Mouse (Mus musculus) midbrain, embryonic 14.5 days (tissue): Measurements from ENCODE around the gene Klf11. TPM values are rescaled to one million over a fixed set of nuclear protein-coding genes. Genes with fewer than 3 reads are reported as not detected.

Experiments
- ATAC-seq: fragments of 200-750 bp; cut with Nextera tagmentation; 2 replicates; pipeline ENCODE4 v1.8.0; 2017; ENCODE audit warnings: moderate number of reproducible peaks, moderate library complexity; ENCODE audit not compliant: low FRiP score, low TSS enrichment
- DNase-seq: peaks from one replicate; pipeline ENCODE4 v3.0.0-alpha.2; 2015
- H3K27ac ChIP-seq: fragments of 300-500 bp; sonication (generic); replicated peaks from 2 replicates; pipeline ENCODE4 v1.5.1; 2014; ENCODE audit warnings: mild to moderate bottlenecking, low read depth, low read length, moderate library complexity
- H3K27me3 ChIP-seq: fragments of 300-500 bp; sonication (generic); 2 replicates; pipeline ENCODE4 v1.6.1; 2014; ENCODE audit warnings: low read length, control low read depth, mixed read lengths; ENCODE audit not compliant: control insufficient read depth, insufficient read depth
- H3K36me3 ChIP-seq: fragments of 300-500 bp; sonication (generic); 2 replicates; pipeline ENCODE4 v1.6.1; 2014; ENCODE audit warnings: low read length, control low read depth; ENCODE audit not compliant: control insufficient read depth, insufficient read depth
- H3K4me1 ChIP-seq: fragments of 300-500 bp; sonication (generic); 2 replicates; pipeline ENCODE4 v1.6.1; 2014; ENCODE audit warnings: mild to moderate bottlenecking, antibody characterized with exemption, low read length, control low read depth; ENCODE audit not compliant: control insufficient read depth, insufficient read depth
- H3K4me2 ChIP-seq: fragments of 300-500 bp; sonication (generic); 2 replicates; pipeline ENCODE4 v1.6.1; 2014; ENCODE audit warnings: mild to moderate bottlenecking, low read length, moderate library complexity
- H3K4me3 ChIP-seq: fragments of 300-500 bp; sonication (generic); replicated peaks from 2 replicates; pipeline ENCODE4 v1.5.1; 2014; ENCODE audit warnings: low read depth, low read length
- H3K9ac ChIP-seq: fragments of 300-500 bp; sonication (generic); replicated peaks from 2 replicates; pipeline ENCODE4 v1.6.1; 2014; ENCODE audit warnings: mild to moderate bottlenecking, low read length, moderate library complexity
- H3K9me3 ChIP-seq: fragments of 300-500 bp; sonication (generic); 2 replicates; pipeline ENCODE4 v1.6.1; 2016; ENCODE audit warnings: low read length, control low read depth, mixed read lengths; ENCODE audit not compliant: control insufficient read depth
- WGBS: fragments of 180-500 bp; shearing (Covaris S2); extraction: QIAGEN DNeasy Blood & Tissue Kit; methylation state at CpG from one replicate; pipeline ENCODE4 v1.1.7; 2014; 5-methylcytosine and 5-hydroxymethylcytosine counted together
- polyA plus RNA-seq: library from polyadenylated mRNA; unstranded; fragments of >200 nt; fragmentation: Nextera tagmentation; extraction: Ambion mirVana; gene quantifications from 2 replicates; pipeline ENCODE4 v1.2.1, GENCODE M21; 2014

Gene Klf11
- polyA plus RNA-seq = 15.9 and 21.9 TPM in 2 replicates

GRCm38 (mm10) chr12:24651063-24651557, at the start of gene Klf11:
TSS of gene Klf11 (plus strand) at chr12:24651274.
- Histone ChIP-seq H3K9ac (peak within 1 kb of the TSS; percentile 93), H3K36me3 (peaks cover 27% of the 10 kb centered on the region), H3K27me3 (no peaks in the 10 kb centered on the region), H3K9me3 (no peaks in the 10 kb centered on the region), H3K4me2 (peak within 1 kb of the TSS; percentile 71), H3K4me1 (peaks cover 21% of the 10 kb centered on the region), H3K4me3 (peak within 1 kb of the TSS; percentile 92), H3K27ac (peak within 1 kb of the TSS; percentile 93)
- peak; percentile 98 for DNase-seq
- ATAC-seq = peak; percentile 94
- WGBS = under 1% methylated on average over 68 of the region's 68 CpGs

- no peaks in the 10 kb centered on the region for H3K27me3 ChIP-seq
- peak; percentile 55; the same call in 1 of the 2 replicates for ATAC-seq
- no peak overlapping the region for H3K4me3 ChIP-seq
- peak; percentile 88 for DNase-seq
- H3K36me3 ChIP-seq = no peaks in the 10 kb centered on the region
- WGBS = 38% methylated on average over 2 of the region's 2 CpGs
- no peak overlapping the region for H3K27ac ChIP-seq
- H3K4me1 ChIP-seq = no peaks in the 10 kb centered on the region
- no peak overlapping the region for H3K4me2 ChIP-seq
- no peaks in the 10 kb centered on the region for H3K9me3 ChIP-seq
- no peak overlapping the region for H3K9ac ChIP-seq
Observed at GRCm38 (mm10) chr12:24603266-24603665, 47.8 kb upstream of the Klf11 start.

DNA sequence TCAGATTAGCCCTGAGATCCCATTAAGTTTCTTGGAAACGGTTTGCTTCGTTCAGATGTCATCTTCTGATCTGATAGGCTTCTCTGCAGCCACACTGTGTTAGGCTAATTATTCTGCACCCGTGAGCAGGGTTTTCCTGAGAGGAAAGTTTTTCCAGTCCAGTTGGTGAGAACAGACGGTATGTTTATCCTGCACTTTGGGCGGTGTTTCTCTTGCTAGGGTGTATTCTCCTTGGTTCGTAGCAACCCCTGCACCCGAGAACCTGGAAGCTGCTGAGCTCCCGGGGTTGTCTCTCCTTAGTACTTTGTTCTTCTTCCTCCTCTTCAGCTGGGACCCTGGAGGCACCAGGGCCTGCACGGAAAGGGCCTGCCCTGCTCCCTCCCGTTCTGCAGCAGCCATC, 44.9 kb upstream of the Klf11 start:
- DNase-seq (no peak), ATAC-seq (no peak)
- Histone ChIP-seq H3K27ac (no peak overlapping the region), H3K4me3 (no peak overlapping the region), H3K27me3 (no peaks in the 10 kb centered on the region), H3K9ac (no peak overlapping the region), H3K9me3 (no peaks in the 10 kb centered on the region), H3K36me3 (no peaks in the 10 kb centered on the region), H3K4me1 (no peaks in the 10 kb centered on the region), H3K4me2 (no peak overlapping the region)
- 77% methylated on average over 10 of the region's 10 CpGs for WGBS

DNA sequence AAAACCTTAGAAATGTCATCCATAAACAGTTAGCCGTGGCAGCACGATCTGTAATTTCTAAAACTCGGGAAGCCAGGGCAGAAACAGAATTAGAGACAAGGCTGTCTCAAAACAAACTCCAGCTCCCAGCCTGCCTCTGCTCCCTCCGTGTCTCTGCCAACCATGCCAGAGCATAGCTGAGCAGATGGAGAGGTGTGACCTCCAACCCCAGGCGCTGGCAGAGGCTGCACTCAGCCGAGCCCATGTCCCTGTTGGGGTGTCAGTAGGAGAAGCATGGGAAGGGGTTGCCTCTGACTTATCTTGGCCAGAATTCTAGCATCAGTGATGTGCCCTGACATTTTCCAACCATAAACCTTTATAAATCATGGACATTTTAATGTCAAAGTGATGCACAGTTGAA, 38.5 kb upstream of the Klf11 start:
- Histone ChIP-seq H3K27me3 (no peaks in the 10 kb centered on the region), H3K36me3 (no peaks in the 10 kb centered on the region), H3K9ac (no peak overlapping the region), H3K4me3 (no peak overlapping the region), H3K4me1 (no peaks in the 10 kb centered on the region), H3K27ac (no peak overlapping the region), H3K9me3 (no peaks in the 10 kb centered on the region), H3K4me2 (no peak overlapping the region)
- 81% methylated on average over 6 of the region's 6 CpGs for WGBS
- no peak for ATAC-seq
- DNase-seq = no peak

DNA sequence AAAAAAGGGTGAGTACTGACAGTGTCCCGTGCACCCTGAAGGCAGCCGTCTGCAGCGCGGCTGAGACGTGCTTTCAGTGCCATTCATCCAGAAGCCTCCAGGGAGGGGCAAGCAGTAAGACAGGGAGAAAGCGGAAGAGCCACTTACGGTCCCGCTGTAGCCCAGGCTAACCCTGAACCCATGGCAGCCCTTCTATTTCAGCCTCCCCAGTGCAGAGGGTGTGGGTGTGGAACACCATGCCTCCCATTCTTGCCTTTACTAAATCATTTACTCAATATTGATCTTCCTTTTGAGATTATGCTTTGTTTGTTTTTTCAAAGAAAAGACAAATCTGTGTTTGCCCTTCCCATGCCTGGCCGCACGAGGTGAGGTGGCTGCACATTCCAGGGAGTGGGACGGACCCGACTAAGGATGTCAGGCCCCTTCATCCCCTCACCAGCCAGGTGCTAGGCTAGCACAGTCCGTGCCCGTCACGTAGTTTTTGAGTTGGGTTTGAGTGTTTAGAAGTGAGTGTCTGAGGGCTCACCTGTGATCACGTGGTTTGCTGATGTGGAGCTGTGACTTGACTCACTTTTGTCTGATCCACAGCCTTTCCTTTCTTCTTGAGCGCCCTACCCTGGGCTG, 36.5 kb upstream of the Klf11 start:
- Histone ChIP-seq H3K9ac (no peak overlapping the region), H3K4me2 (no peak overlapping the region), H3K4me3 (no peak overlapping the region), H3K9me3 (no peaks in the 10 kb centered on the region), H3K4me1 (no peaks in the 10 kb centered on the region), H3K36me3 (no peaks in the 10 kb centered on the region), H3K27me3 (no peaks in the 10 kb centered on the region), H3K27ac (no peak overlapping the region)
- 82% methylated on average over 17 of the region's 17 CpGs for WGBS
- DNase-seq (no peak), ATAC-seq (no peak)

DNA sequence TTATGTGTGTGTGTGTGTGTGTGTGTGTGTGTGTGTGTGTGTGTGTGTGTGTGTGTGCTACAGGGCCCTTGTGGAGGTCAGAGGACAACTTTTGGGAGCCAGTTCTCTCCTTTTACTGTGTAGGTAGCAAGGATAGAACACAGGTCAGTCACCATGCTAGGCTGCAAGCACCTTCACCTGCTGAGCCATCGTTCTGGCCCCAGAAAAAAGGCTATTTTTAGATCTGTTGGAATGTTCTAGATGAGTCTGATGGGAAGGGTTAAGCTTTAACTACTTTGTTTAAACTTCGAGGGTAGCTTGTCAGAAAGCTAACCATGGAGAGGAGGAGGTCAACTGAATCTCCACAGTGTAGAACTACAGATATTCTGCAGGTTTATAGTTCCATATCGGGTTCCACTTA, 35.9 kb upstream of the Klf11 start:
- H3K4me3 ChIP-seq = no peak overlapping the region
- 82% methylated on average over 3 of the region's 3 CpGs for WGBS
- ATAC-seq = no peak

DNA sequence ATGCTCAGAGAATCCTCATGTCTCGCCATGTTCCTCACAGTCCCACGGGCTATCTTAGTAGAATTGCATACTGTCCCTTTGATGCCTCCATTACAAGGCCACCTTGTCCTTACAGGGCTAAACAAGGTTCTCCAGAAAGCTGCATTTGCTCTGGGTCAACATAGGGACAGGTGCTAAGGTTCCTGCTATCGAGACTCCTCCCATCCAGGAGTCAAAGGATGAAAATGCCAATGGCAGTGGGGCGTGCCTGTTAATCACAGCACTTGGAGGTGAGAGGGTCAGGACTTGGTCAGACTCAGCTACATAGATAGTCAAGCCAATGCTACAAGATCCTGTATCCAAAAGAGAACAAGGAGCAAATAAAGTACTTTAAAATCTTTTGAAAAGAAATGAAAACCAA, 31.6 kb upstream of the Klf11 start:
- no peak for ATAC-seq
- 89% methylated on average over 4 of the region's 4 CpGs for WGBS

More for the DNA sequence above, 35.9 kb upstream of the Klf11 start:
- Histone ChIP-seq H3K9ac (no peak overlapping the region), H3K27me3 (no peaks in the 10 kb centered on the region), H3K36me3 (no peaks in the 10 kb centered on the region), H3K4me2 (no peak overlapping the region), H3K9me3 (no peaks in the 10 kb centered on the region), H3K4me1 (no peaks in the 10 kb centered on the region), H3K27ac (no peak overlapping the region)
- DNase-seq = no peak

GRCm38 (mm10) chr12:24623486-24624251, 27.4 kb upstream of the Klf11 start:
- H3K9ac ChIP-seq = no peak overlapping the region
- DNase-seq (peak; percentile 36), ATAC-seq (no peak)
- H3K9me3 ChIP-seq = no peaks in the 10 kb centered on the region
- 54% methylated on average over 12 of the region's 12 CpGs for WGBS
- H3K4me1 ChIP-seq = peaks cover 7% of the 10 kb centered on the region; the same call in 1 of the 2 replicates
- H3K27me3 ChIP-seq = no peaks in the 10 kb centered on the region
- H3K4me2 ChIP-seq = no peak overlapping the region
- no peak overlapping the region for H3K4me3 ChIP-seq
- H3K27ac ChIP-seq = no peak overlapping the region
- no peaks in the 10 kb centered on the region for H3K36me3 ChIP-seq

More for the DNA sequence above, 31.6 kb upstream of the Klf11 start:
- Histone ChIP-seq H3K27ac (no peak overlapping the region), H3K36me3 (no peaks in the 10 kb centered on the region), H3K9ac (no peak overlapping the region), H3K27me3 (no peaks in the 10 kb centered on the region), H3K4me2 (no peak overlapping the region), H3K9me3 (no peaks in the 10 kb centered on the region), H3K4me3 (no peak overlapping the region), H3K4me1 (peaks cover 7% of the 10 kb centered on the region; the same call in 1 of the 2 replicates)
- DNase-seq = no peak
